Mouse (Mus musculus) lung, embryonic 15.5 days (tissue): ENCODE results near the gene Lifr. TPM values are rescaled to one million over a fixed set of nuclear protein-coding genes. Genes with fewer than 3 reads are reported as not detected.

Source experiments
- ATAC-seq: fragments of 200-750 bp; cut with Nextera tagmentation; 2 replicates; pipeline ENCODE4 v1.8.0; 2017; ENCODE audit warnings: moderate number of reproducible peaks, borderline replicate concordance; ENCODE audit not compliant: low FRiP score, low TSS enrichment; ENCODE audit errors: extremely low read depth
- H3K27ac ChIP-seq: fragments of 300-500 bp; sonication (generic); 2 replicates; pipeline ENCODE4 v1.5.1; 2015; ENCODE audit warnings: moderate library complexity, mild to moderate bottlenecking, inconsistent platforms
- H3K27me3 ChIP-seq: fragments of 300-500 bp; sonication (generic); 2 replicates; pipeline ENCODE4 v1.6.1; 2015; ENCODE audit warnings: inconsistent platforms
- H3K36me3 ChIP-seq: fragments of 300-500 bp; sonication (generic); 2 replicates; pipeline ENCODE4 v1.6.1; 2015; ENCODE audit warnings: inconsistent platforms
- H3K4me1 ChIP-seq: fragments of 300-500 bp; sonication (generic); 2 replicates; pipeline ENCODE4 v1.6.1; 2015; ENCODE audit warnings: inconsistent platforms
- H3K4me2 ChIP-seq: fragments of 300-500 bp; sonication (generic); 2 replicates; pipeline ENCODE4 v1.6.1; 2015; ENCODE audit warnings: inconsistent platforms, mild to moderate bottlenecking, moderate library complexity
- H3K4me3 ChIP-seq: fragments of 300-500 bp; sonication (generic); 2 replicates; pipeline ENCODE4 v1.5.1; 2015; ENCODE audit warnings: mild to moderate bottlenecking, inconsistent platforms
- H3K9ac ChIP-seq: fragments of 300-500 bp; sonication (generic); 2 replicates; pipeline ENCODE4 v1.6.1; 2015; ENCODE audit warnings: inconsistent platforms
- H3K9me3 ChIP-seq: fragments of 300-500 bp; sonication (generic); 2 replicates; pipeline ENCODE4 v1.6.1; 2016; ENCODE audit warnings: inconsistent platforms
- WGBS: fragments of 180-500 bp; shearing (Covaris S2); methylation state at CpG from one replicate; pipeline ENCODE4 v1.1.7; 2015; 5-methylcytosine and 5-hydroxymethylcytosine counted together
- polyA plus RNA-seq: library from polyadenylated mRNA; unstranded; fragments of >200 nt; fragmentation: Nextera tagmentation; extraction: Ambion mirVana; gene quantifications from 2 replicates; pipeline ENCODE4 v1.2.1, GENCODE M21; 2015

Lifr gene
- polyA plus RNA-seq, 1 experiment from 2014 or later, result 24.1 TPM

- peaks cover 7% of the 10 kb centered on the region; the same call in 1 of the 2 replicates for H3K4me1 ChIP-seq
- H3K4me2 ChIP-seq, result peak overlapping the region; percentile 11; the same call in 1 of the 2 replicates
- no peak overlapping the region for H3K9ac ChIP-seq
- H3K9me3 ChIP-seq, result no peaks in the 10 kb centered on the region
- WGBS, result 29% methylated on average over 15 of the region's 15 CpGs
- H3K27me3 ChIP-seq, result peaks cover 5% of the 10 kb centered on the region; the same call in 1 of the 2 replicates
- no peak for ATAC-seq
- no peaks in the 10 kb centered on the region for H3K36me3 ChIP-seq
- H3K4me3 ChIP-seq, result no peak overlapping the region
- no peak overlapping the region for H3K27ac ChIP-seq
These were observed 8.6 kb upstream of the Lifr start for GRCm38 (mm10) chr15:7081795-7082194.

DNA sequence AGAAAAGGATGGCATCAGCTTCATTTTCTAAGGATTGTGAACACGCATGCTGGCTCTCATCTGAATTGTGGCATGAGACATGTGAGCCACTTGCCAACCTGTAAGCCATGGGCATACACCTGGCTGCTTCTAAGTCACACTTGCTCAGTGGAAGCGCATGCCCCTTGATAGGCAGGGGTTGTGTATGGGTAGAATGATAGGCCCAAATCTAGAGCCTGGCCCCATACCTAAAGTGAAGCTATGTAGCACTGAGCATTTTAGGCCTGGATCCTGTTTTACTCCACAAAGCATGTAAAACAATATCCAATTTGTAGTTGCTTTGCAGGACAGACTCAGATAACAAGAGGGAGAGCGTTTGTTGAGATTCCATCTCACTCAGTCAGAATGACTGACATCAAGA, 7.5 kb upstream of the Lifr start:
- no peak overlapping the region for H3K9ac ChIP-seq
- H3K9me3 ChIP-seq, result no peaks in the 10 kb centered on the region
- H3K4me1 ChIP-seq, result 0 out of 2 replicates have a peak, but pooled peaks cover 7% of the 10 kb centered on the region
- ATAC-seq, result no peak
- no peak overlapping the region for H3K4me3 ChIP-seq
- no peak overlapping the region for H3K4me2 ChIP-seq
- H3K27me3 ChIP-seq, result peaks cover 5% of the 10 kb centered on the region; the same call in 1 of the 2 replicates
- no peak overlapping the region for H3K27ac ChIP-seq
- whole genome bisulfite sequencing, result 92% methylated on average over 3 of the region's 3 CpGs
- H3K36me3 ChIP-seq, result no peaks in the 10 kb centered on the region

GRCm38 (mm10) chr15:7084780-7085497, 5.5 kb upstream of the Lifr start:
- Histone ChIP-seq H3K4me3 (no peak overlapping the region), H3K27ac (no peak overlapping the region), H3K36me3 (no peaks in the 10 kb centered on the region), H3K27me3 (peaks cover 5% of the 10 kb centered on the region; the same call in 1 of the 2 replicates), H3K4me2 (no peak overlapping the region), H3K9ac (no peak overlapping the region), H3K4me1 (0 out of 2 replicates have a peak, but pooled peaks cover 7% of the 10 kb centered on the region), H3K9me3 (no peaks in the 10 kb centered on the region)
- WGBS, result 30% methylated on average over 8 of the region's 8 CpGs
- no peak for ATAC-seq

GRCm38 (mm10) chr15:7088691-7089090, 1.7 kb upstream of the Lifr start:
- Histone ChIP-seq H3K4me3 (no peak overlapping the region), H3K27ac (no peak overlapping the region), H3K9me3 (no peaks in the 10 kb centered on the region), H3K36me3 (no peaks in the 10 kb centered on the region), H3K4me2 (no peak overlapping the region), H3K9ac (no peak overlapping the region), H3K27me3 (no peaks in the 10 kb centered on the region; the same call in 1 of the 2 replicates), H3K4me1 (0 out of 2 replicates have a peak, but pooled peaks cover 2% of the 10 kb centered on the region)
- ATAC-seq, result peak; percentile 69; the same call in 1 of the 2 replicates
- 60% methylated on average over 2 of the region's 2 CpGs for WGBS

DNA sequence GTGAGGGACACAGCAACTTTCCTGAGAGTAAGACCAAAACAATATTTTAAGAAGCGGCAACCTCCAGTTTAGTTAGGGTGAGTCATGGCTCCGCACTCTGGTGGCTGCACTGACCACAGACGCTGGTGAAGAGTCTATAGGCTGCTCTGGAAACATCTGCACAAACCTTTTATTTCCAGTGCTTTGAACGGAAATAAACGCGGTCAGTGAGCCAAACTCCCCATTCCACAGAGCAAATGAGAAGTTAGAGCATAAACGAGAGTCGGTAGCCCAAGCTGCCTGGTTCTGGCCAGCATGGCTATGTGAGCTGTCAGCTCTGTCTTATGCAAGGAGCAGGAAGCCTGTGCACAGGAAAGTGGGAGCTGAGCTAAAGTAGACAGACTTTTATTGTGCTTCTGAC, 1.9 kb downstream of the Lifr start:
- H3K36me3 ChIP-seq, result no peaks in the 10 kb centered on the region
- H3K27me3 ChIP-seq, result no peaks in the 10 kb centered on the region
- no peaks in the 10 kb centered on the region for H3K9me3 ChIP-seq
- peak overlapping the region; percentile 1; the same call in 1 of the 2 replicates for H3K4me2 ChIP-seq
- H3K9ac ChIP-seq, result no peak overlapping the region
- no peak overlapping the region for H3K4me3 ChIP-seq
- ATAC-seq, result no peak
- no peak overlapping the region for H3K27ac ChIP-seq
- H3K4me1 ChIP-seq, result 0 out of 2 replicates have a peak, but pooled peaks cover 2% of the 10 kb centered on the region
- 43% methylated on average over 8 of the region's 8 CpGs for WGBS

- Histone ChIP-seq H3K4me1 (no peaks in the 10 kb centered on the region), H3K4me3 (no peak overlapping the region), H3K9ac (no peak overlapping the region), H3K27ac (no peak overlapping the region), H3K36me3 (no peaks in the 10 kb centered on the region), H3K27me3 (no peaks in the 10 kb centered on the region), H3K4me2 (no peak overlapping the region), H3K9me3 (no peaks in the 10 kb centered on the region)
- 75% methylated on average over 1 of the region's 1 CpGs for WGBS
- ATAC-seq, result no peak
These were observed 9.0 kb downstream of the Lifr start for GRCm38 (mm10) chr15:7099406-7099805.

GRCm38 (mm10) chr15:7100226-7100625, 9.8 kb downstream of the Lifr start:
- no peak for ATAC-seq
- Histone ChIP-seq H3K9me3 (no peaks in the 10 kb centered on the region), H3K4me3 (no peak overlapping the region), H3K27me3 (no peaks in the 10 kb centered on the region), H3K36me3 (no peaks in the 10 kb centered on the region), H3K9ac (no peak overlapping the region), H3K4me2 (no peak overlapping the region), H3K4me1 (peaks cover 5% of the 10 kb centered on the region; the same call in 1 of the 2 replicates), H3K27ac (no peak overlapping the region)
- WGBS, result 82% methylated on average over 6 of the region's 6 CpGs

DNA sequence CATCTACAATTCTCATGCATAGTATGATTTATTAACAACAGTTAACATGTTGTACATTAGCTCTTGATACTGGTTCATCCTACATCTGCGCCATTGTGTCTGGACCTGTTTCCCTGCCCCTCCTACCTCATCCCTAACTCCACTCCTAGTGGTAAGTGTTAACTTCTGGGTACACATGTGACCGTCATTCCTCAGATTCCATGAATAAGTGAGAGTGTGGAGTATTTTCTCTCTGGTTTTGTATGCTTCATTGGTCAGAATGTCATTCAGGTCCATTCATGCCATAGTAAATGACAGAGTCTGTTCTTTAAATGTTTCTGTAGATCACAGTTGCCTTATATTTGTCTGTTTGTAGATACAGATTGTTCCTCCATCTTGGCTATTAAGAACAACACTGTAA, 12.6 kb downstream of the Lifr start:
- Histone ChIP-seq H3K27ac (no peak overlapping the region), H3K4me3 (no peak overlapping the region), H3K4me2 (no peak overlapping the region), H3K9me3 (no peaks in the 10 kb centered on the region), H3K27me3 (no peaks in the 10 kb centered on the region), H3K36me3 (no peaks in the 10 kb centered on the region), H3K4me1 (peaks cover 5% of the 10 kb centered on the region; the same call in 1 of the 2 replicates), H3K9ac (no peak overlapping the region)
- WGBS, result 59% methylated on average over 2 of the region's 2 CpGs
- no peak for ATAC-seq

DNA sequence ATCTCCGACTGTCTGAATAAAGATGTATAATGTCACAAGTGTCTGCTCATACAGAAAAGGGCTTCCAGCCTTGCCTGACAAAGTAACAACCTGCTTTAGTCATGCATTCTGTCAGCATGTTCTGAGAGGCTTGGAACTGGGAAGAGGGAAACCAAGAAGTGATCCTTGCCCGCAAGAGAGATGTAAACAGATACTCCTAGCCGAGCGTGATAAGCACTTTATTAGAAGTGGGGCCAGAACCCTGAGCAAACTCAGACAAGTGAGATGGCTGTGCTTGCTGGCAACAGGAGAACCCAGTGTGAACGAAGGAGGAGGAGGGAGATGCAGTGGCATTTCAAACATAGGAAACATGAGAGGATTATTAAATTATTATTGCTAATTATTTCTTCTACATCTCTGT, 14.8 kb downstream of the Lifr start:
- 21% methylated on average over 5 of the region's 5 CpGs for WGBS

GRCm38 (mm10) chr15:7108160-7108559, 17.7 kb downstream of the Lifr start:
- Histone ChIP-seq H3K9me3 (no peaks in the 10 kb centered on the region), H3K27me3 (no peaks in the 10 kb centered on the region), H3K4me1 (peaks cover 5% of the 10 kb centered on the region; the same call in 1 of the 2 replicates), H3K4me3 (no peak overlapping the region), H3K4me2 (no peak overlapping the region), H3K36me3 (no peaks in the 10 kb centered on the region), H3K9ac (no peak overlapping the region), H3K27ac (no peak overlapping the region)
- WGBS, result 64% methylated on average over 6 of the region's 6 CpGs
- no peak for ATAC-seq

More for the DNA sequence above, 14.8 kb downstream of the Lifr start:
- H3K27me3 ChIP-seq, result no peaks in the 10 kb centered on the region
- no peaks in the 10 kb centered on the region for H3K36me3 ChIP-seq
- H3K4me3 ChIP-seq, result no peak overlapping the region
- H3K27ac ChIP-seq, result no peak overlapping the region
- H3K9ac ChIP-seq, result no peak overlapping the region
- peaks cover 5% of the 10 kb centered on the region; the same call in 1 of the 2 replicates for H3K4me1 ChIP-seq
- ATAC-seq, result no peak
- no peak overlapping the region for H3K4me2 ChIP-seq
- H3K9me3 ChIP-seq, result no peaks in the 10 kb centered on the region

DNA sequence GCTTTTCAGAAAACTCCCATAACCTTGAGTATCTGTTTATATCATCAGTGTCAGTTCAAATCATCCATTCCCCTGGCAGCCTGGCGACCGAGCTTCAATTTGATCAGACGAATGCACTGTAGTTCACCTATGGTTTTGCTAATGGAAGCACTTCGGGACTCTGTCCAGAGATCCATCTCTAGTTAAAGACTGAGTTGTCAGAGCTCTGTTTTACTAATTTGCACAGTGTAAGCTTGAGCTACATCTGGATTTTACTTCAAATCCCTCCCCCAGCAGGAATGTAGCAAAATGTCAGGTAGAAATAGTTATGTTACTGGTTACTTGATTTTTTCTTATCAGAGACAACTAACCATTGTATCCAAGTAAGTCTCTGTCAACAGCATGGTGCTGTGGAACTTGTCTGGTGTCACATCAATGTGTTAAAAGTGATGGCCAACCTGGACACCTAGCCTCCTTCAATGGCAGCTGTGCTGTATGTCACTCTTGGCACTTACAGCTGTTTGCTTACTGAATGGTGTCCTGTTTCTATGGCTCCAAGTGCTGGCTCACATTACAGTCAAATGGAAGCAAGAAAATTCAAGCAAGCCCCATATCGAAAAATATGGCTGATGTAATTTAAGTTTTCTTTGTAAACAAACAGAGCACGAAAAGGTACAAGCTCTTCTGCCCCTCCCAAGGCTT, 22.0 kb downstream of the Lifr start:
- WGBS, result 49% methylated on average over 6 of the region's 6 CpGs
- no peaks in the 10 kb centered on the region for H3K27me3 ChIP-seq
- H3K4me1 ChIP-seq, result no peaks in the 10 kb centered on the region
- no peak overlapping the region for H3K9ac ChIP-seq
- H3K36me3 ChIP-seq, result no peaks in the 10 kb centered on the region
- no peak overlapping the region for H3K27ac ChIP-seq
- no peaks in the 10 kb centered on the region for H3K9me3 ChIP-seq
- H3K4me3 ChIP-seq, result no peak overlapping the region
- ATAC-seq, result no peak
- H3K4me2 ChIP-seq, result no peak overlapping the region

GRCm38 (mm10) chr15:7113906-7114305, 23.5 kb downstream of the Lifr start:
- Histone ChIP-seq H3K27me3 (no peaks in the 10 kb centered on the region), H3K9ac (no peak overlapping the region), H3K9me3 (no peaks in the 10 kb centered on the region), H3K4me2 (no peak overlapping the region), H3K4me1 (0 out of 2 replicates have a peak, but pooled peaks cover 2% of the 10 kb centered on the region), H3K36me3 (no peaks in the 10 kb centered on the region), H3K27ac (no peak overlapping the region), H3K4me3 (no peak overlapping the region)
- ATAC-seq, result no peak
- 62% methylated on average over 3 of the region's 3 CpGs for WGBS
